Mouse (Mus musculus) lung, postnatal 0 days (tissue): ENCODE measurements around the gene Nobox.
A peak's percentile ranks its signal among the peaks of the same experiment; 100 is the strongest.

ENCODE experiments used
- CTCF ChIP-seq: IDR thresholded peaks from 2 replicates; pipeline ENCODE4 v1.5.1; 2016; ENCODE audit warnings: antibody characterized with exemption, mild to moderate bottlenecking
- EP300 ChIP-seq: IDR thresholded peaks from 2 replicates; pipeline ENCODE4 v1.6.1; 2016; ENCODE audit warnings: antibody characterized with exemption, mild to moderate bottlenecking, control low read depth

- TF ChIP-seq CTCF: peak; percentile 44
- no peak for TF ChIP-seq EP300
Measured at GRCm38 (mm10) chr6:43347637-43348036, 38.3 kb upstream of the Nobox start.
